Mouse (Mus musculus) myocyte (in vitro differentiated cells): ENCODE results near the gene Eif4e3. TPM values are rescaled to one million over a fixed set of nuclear protein-coding genes. Genes with fewer than 3 reads are reported as not detected.

ENCODE experiments used
- H3K27me3 ChIP-seq: one replicate; pipeline ENCODE4 v1.6.1; 2011; ENCODE audit not compliant: control insufficient read depth, insufficient read depth, insufficient read length
- H3K36me3 ChIP-seq: one replicate; pipeline ENCODE4 v1.6.1; 2011; ENCODE audit not compliant: control insufficient read depth, insufficient read depth
- H3K4me2 ChIP-seq: one replicate; pipeline ENCODE4 v1.6.1; 2011; ENCODE audit warnings: low read depth, control low read depth
- H3K4me3 ChIP-seq: one replicate; pipeline ENCODE4 v1.5.1; 2011; ENCODE audit warnings: mild to moderate bottlenecking, control low read depth, moderate library complexity
- H3K79me2 ChIP-seq: one replicate; pipeline ENCODE4 v1.6.1; 2011; ENCODE audit not compliant: control insufficient read depth, insufficient read depth
- H3ac ChIP-seq: one replicate; pipeline ENCODE4 v1.6.1; 2011; ENCODE audit not compliant: control insufficient read depth, insufficient read length
- CEBPB ChIP-seq: IDR thresholded peaks from 2 replicates; pipeline ENCODE4 v1.6.1; 2011; ENCODE audit warnings: mild to moderate bottlenecking, moderate library complexity; ENCODE audit not compliant: poor library complexity, insufficient read depth, severe bottlenecking
- E2F4 ChIP-seq: IDR thresholded peaks from one replicate; pipeline ENCODE4 v1.6.1; 2011; ENCODE audit warnings: mild to moderate bottlenecking, control low read depth, moderate library complexity; ENCODE audit not compliant: insufficient read depth
- MAX ChIP-seq: IDR thresholded peaks from one replicate; pipeline ENCODE4 v1.6.1; 2011; ENCODE audit warnings: low read depth, mild to moderate bottlenecking, control low read depth
- MYOD1 ChIP-seq, 3 experiments: IDR thresholded peaks; one replicate each; pipeline ENCODE4 v1.6.1; 2011; ENCODE audit warnings: control low read depth in 2 of 3, low read depth in 2 of 3, mild to moderate bottlenecking in 2 of 3, moderate library complexity in 1 of 3; ENCODE audit not compliant: insufficient read length in 2 of 3, control insufficient read depth in 1 of 3
- MYOG ChIP-seq, 3 experiments: IDR thresholded peaks; one replicate each; pipeline ENCODE4 v1.6.1; 2011; ENCODE audit warnings: control low read depth in 2 of 3, low read depth in 2 of 3, mild to moderate bottlenecking in 2 of 3; ENCODE audit not compliant: insufficient read length in 2 of 3, control insufficient read depth in 1 of 3, insufficient read depth in 1 of 3
- POLR2A ChIP-seq: IDR thresholded peaks from one replicate; pipeline ENCODE4 v1.6.1; 2011; ENCODE audit warnings: low read depth, mild to moderate bottlenecking, control low read depth, moderate library complexity; ENCODE audit not compliant: insufficient read length
- POLR2AphosphoS2 ChIP-seq: IDR thresholded peaks from one replicate; pipeline ENCODE4 v1.6.1; 2011; ENCODE audit warnings: low read depth, control low read depth; ENCODE audit not compliant: insufficient read length
- REST ChIP-seq: IDR thresholded peaks from one replicate; pipeline ENCODE4 v1.6.1; 2011; ENCODE audit warnings: mild to moderate bottlenecking, control low read depth, moderate library complexity; ENCODE audit not compliant: insufficient read depth, insufficient read length
- SRF ChIP-seq: IDR thresholded peaks from one replicate; pipeline ENCODE4 v1.6.1; 2011; ENCODE audit warnings: low read depth; ENCODE audit not compliant: control insufficient read depth, insufficient read length
- TCF12 ChIP-seq: IDR thresholded peaks from one replicate; pipeline ENCODE4 v1.6.1; 2011; ENCODE audit warnings: mild to moderate bottlenecking, control low read depth; ENCODE audit not compliant: poor library complexity, insufficient read depth, severe bottlenecking
- TCF3 ChIP-seq: IDR thresholded peaks from one replicate; pipeline ENCODE4 v1.6.1; 2011; ENCODE audit warnings: low read depth, control low read depth; ENCODE audit not compliant: insufficient read length
- USF1 ChIP-seq: IDR thresholded peaks from one replicate; pipeline ENCODE4 v1.6.1; 2011; ENCODE audit warnings: low read depth, mild to moderate bottlenecking, control low read depth, moderate library complexity
- polyA plus RNA-seq: library from polyadenylated mRNA; unstranded; fragments of >200 nt; fragmentation: generic; extraction: Trizol; gene quantifications from one replicate; pipeline ENCODE4 v1.2.1, GENCODE M21; 2012; ENCODE audit warnings: missing spikeins

Eif4e3 gene
- polyA plus RNA-seq, 1 experiment: 6.1 TPM

GRCm38 (mm10) chr6:99655488-99655887 is 11.1 kb downstream of the Eif4e3 start:
- H3ac ChIP-seq: no peak overlapping the region
- H3K4me2 ChIP-seq: no peak overlapping the region
- no peak overlapping the region for H3K4me3 ChIP-seq
- H3K27me3 ChIP-seq: no peaks in the 10 kb centered on the region
- no peak for TF ChIP-seq CEBPB
- no peak for TF ChIP-seq TCF12
- TF ChIP-seq SRF: no peak
- no peak for TF ChIP-seq REST
- TF ChIP-seq POLR2A: no peak
- no peak for TF ChIP-seq MAX
- no peak for TF ChIP-seq MYOG (IDR thresholded peaks at IDR 0.05; ENCODE audit: control insufficient read depth in 1 of 3, insufficient read depth in 1 of 3, insufficient read length in 2 of 3, low read depth in 2 of 3)
- no peak for TF ChIP-seq USF1
- no peak for TF ChIP-seq MYOD1 (IDR thresholded peaks at IDR 0.05; ENCODE audit: control insufficient read depth in 1 of 3, insufficient read length in 2 of 3, low read depth in 2 of 3)
- TF ChIP-seq E2F4: no peak
- no peak for TF ChIP-seq TCF3
- TF ChIP-seq POLR2AphosphoS2: no peak
- H3K79me2 ChIP-seq: no peaks in the 10 kb centered on the region
- no peaks in the 10 kb centered on the region for H3K36me3 ChIP-seq

- Histone ChIP-seq H3K27me3 (no peaks in the 10 kb centered on the region), H3K4me2 (no peak overlapping the region), H3K36me3 (no peaks in the 10 kb centered on the region), H3ac (no peak overlapping the region), H3K79me2 (no peaks in the 10 kb centered on the region), H3K4me3 (no peak overlapping the region)
- TF ChIP-seq TCF3: no peak
- no peak for TF ChIP-seq MYOG (IDR thresholded peaks at IDR 0.05; ENCODE audit: control insufficient read depth in 1 of 3, insufficient read depth in 1 of 3, insufficient read length in 2 of 3, low read depth in 2 of 3)
Measured at GRCm38 (mm10) chr6:99654343-99654742, 12.2 kb downstream of the Eif4e3 start.

- no peak overlapping the region for H3K4me3 ChIP-seq
- H3K4me2 ChIP-seq: no peak overlapping the region
- TF ChIP-seq POLR2A: no peak
- no peak for TF ChIP-seq MYOG (IDR thresholded peaks at IDR 0.05; ENCODE audit: control insufficient read depth in 1 of 3, insufficient read depth in 1 of 3, insufficient read length in 2 of 3, low read depth in 2 of 3)
- TF ChIP-seq SRF: no peak
- TF ChIP-seq USF1: no peak
- no peak for TF ChIP-seq REST
- no peak for TF ChIP-seq E2F4
- no peak for TF ChIP-seq TCF12
- H3K79me2 ChIP-seq: no peaks in the 10 kb centered on the region
- H3K27me3 ChIP-seq: no peaks in the 10 kb centered on the region
- H3ac ChIP-seq: no peak overlapping the region
- no peaks in the 10 kb centered on the region for H3K36me3 ChIP-seq
Measured at GRCm38 (mm10) chr6:99652341-99652740, 14.2 kb downstream of the Eif4e3 start.

DNA sequence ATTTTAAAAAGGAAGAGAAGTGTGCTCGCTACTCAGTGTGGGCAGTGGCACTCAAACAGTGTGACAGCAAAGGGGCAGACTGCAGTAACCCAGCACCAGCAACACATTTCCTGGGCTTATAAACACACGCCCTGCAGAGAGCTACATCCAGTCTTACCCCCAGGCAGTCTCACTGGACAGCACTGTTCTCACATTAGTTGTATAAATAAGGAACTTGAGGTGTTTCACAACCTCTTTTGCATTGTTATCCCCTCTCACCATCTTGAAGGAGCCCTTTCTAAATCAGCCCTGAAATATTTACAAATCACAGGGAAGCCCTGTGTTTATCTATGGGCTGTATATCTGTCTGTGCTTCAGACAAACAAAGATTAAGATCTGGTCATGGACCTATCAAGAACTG is 17.3 kb downstream of the Eif4e3 start:
- H3ac ChIP-seq: no peak overlapping the region
- no peaks in the 10 kb centered on the region for H3K36me3 ChIP-seq
- H3K4me3 ChIP-seq: no peak overlapping the region
- no peak overlapping the region for H3K4me2 ChIP-seq
- TF ChIP-seq MYOG (IDR thresholded peaks at IDR 0.05; ENCODE audit: control insufficient read depth in 1 of 3, insufficient read depth in 1 of 3, insufficient read length in 2 of 3, low read depth in 2 of 3) (no peak), CEBPB (no peak), E2F4 (no peak), SRF (no peak), REST (no peak), TCF12 (no peak), TCF3 (no peak), USF1 (no peak)
- H3K27me3 ChIP-seq: no peaks in the 10 kb centered on the region
- no peaks in the 10 kb centered on the region for H3K79me2 ChIP-seq

DNA sequence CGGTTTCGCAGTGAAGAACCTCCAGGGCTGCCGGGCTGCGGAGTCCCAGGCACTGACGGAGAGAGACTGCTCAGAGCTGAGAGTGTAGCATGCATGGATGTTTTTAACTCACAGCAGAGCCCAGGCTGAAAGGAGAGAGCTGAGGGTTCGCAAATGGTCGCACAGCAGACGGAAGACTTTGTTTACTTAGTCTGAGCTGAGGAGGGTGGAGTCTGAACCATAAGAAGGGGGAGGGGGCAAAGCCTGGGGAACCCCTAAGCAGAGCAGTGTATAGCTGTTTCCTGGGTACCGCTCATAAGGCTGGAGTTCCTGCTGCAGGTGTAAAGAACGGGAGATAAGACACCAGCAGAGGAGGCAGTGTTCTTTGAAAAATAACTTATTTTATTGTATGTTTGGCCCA is 20.2 kb downstream of the Eif4e3 start:
- no peak overlapping the region for H3K4me3 ChIP-seq
- no peak for TF ChIP-seq POLR2A
- no peak for TF ChIP-seq REST
- no peak for TF ChIP-seq CEBPB
- no peak for TF ChIP-seq E2F4
- TF ChIP-seq TCF3: no peak
- TF ChIP-seq MYOD1 (IDR thresholded peaks at IDR 0.05; ENCODE audit: control insufficient read depth in 1 of 3, insufficient read length in 2 of 3, low read depth in 2 of 3): no peak
- no peak for TF ChIP-seq USF1
- no peak for TF ChIP-seq TCF12
- no peak for TF ChIP-seq POLR2AphosphoS2
- TF ChIP-seq SRF: no peak
- no peak for TF ChIP-seq MAX
- no peak for TF ChIP-seq MYOG (IDR thresholded peaks at IDR 0.05; ENCODE audit: control insufficient read depth in 1 of 3, insufficient read depth in 1 of 3, insufficient read length in 2 of 3, low read depth in 2 of 3)
- no peaks in the 10 kb centered on the region for H3K36me3 ChIP-seq
- no peak overlapping the region for H3ac ChIP-seq
- no peaks in the 10 kb centered on the region for H3K27me3 ChIP-seq
- H3K79me2 ChIP-seq: no peaks in the 10 kb centered on the region
- no peak overlapping the region for H3K4me2 ChIP-seq
